Mouse (Mus musculus): ENCODE results near the gene Sccpdh.
"Not testable (repeated sequence)": the region's sequence is repeated elsewhere in the genome, so short reads cannot be mapped to it uniquely, and the experiment has no call there.

DNA sequence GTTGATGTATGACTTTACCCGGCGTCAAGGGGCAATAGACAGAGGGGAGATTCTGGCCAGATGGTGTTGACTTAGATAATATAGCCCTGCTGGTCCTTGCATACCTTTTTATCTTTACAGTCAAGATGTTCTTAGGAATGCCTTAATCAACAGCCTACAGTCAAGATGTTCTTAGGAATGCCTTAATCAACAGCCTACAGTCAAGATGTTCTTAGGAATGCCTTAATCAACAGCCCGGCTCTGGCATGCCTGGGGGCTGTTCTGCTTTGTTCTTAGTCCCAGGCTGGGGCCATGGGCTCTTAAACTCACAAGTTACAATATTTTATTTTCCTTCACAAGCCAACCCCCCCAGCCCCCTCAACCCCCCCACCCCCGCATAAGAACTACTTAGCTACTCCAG lies 47.3 kb downstream of the Sccpdh start:
- not testable (repeated sequence) for TF ChIP-seq CTCF (conservative IDR thresholded peaks at IDR 0.05; ENCODE audit: low read length); NANOG (IDR thresholded peaks at IDR 0.05; ENCODE audit: borderline replicate concordance, low read length); POU5F1 (IDR thresholded peaks at IDR 0.05; ENCODE audit: borderline replicate concordance, low read length)
